Mouse (Mus musculus): ENCODE measurements around the gene Amotl1.
"Not testable (repeated sequence)": the region's sequence is repeated elsewhere in the genome, so short reads cannot be mapped to it uniquely, and the experiment has no call there.

The Amotl1 gene

DNA sequence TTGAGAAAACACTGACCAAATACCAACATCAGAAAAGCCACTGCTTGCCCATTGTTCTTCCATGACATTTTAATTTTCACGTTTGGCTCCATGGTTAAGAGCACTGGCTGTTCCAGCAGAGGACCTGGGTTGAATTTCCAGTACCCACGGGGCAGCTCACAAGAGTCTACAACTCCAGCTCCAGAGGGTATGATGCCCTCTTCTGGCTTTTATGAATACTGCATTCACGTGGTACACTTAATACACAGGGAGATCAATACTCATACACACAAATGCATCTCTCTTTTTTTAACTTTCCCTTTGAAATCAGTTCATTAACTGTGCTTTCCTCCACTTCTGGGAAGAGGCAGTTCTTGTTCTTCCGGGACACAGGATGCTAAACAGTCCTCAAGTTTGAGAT lies 41.4 kb downstream of the Amotl1 start:
- DNase-seq = no peak

DNA sequence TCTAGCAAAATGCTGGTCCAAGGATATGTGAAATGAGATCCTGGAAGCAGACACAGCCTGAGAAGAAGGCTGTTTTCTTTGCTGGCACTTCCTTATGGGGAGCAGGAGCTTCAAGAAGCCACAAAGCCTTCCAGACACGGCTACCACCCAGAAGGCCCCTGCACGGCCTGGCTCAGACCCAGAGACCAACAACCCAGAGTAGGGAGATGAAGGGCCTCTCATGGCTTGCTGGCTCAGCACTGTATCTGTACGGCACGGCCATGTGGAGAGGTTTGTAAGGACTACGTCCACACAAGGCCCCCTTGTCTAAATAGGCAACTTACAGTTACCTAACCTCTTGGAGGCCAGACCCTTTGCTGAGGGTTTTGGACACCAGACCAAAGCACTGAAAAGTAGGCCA lies 45.1 kb downstream of the Amotl1 start:
- DNase-seq = peak; percentile 61

DNA sequence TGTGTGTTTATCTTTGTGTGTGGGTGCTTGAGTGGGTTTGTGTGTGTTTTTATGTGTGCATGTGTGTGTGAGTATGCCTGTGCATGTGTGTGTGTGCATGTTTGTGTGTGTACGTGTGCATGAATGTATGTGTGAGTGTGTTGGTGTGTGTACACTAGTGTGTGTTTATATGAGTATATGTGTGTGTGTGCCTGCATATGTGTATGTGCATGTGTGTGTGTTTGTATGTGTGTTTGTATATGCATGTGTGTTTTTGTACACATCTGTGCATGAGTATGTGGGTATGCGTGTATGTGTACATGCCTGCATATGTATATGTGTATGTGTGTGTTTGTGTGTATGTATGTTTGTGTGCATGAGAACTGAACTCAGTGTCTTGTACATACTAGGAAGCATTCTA lies 46.7 kb downstream of the Amotl1 start:
- no peak for DNase-seq

- no peak for DNase-seq
These were observed 47.4 kb downstream of the Amotl1 start for GRCm38 (mm10) chr9:14597429-14597828.

GRCm38 (mm10) chr9:14596858-14597257 lies 48.0 kb downstream of the Amotl1 start:
- no peak for DNase-seq

DNA sequence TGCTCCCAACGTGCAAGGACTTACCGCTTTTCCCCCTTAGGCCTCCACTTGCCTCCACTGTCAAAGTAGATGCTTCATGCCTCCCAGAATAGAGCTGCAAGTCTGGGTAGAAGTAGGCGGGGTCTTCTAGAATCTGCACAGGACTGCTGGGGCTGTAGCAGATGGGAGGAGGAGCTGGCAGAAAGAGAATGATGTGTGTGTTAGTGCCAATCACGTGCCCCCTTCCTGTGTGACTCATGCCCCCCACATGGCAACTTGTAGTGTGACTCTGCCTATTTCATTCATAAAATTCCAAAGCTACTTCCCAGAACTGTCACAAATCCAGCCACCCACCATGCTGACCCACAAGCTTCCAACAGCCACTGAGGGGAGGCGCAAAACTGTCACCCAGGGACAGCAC lies 48.4 kb downstream of the Amotl1 start:
- peak; percentile 33 for DNase-seq

DNA sequence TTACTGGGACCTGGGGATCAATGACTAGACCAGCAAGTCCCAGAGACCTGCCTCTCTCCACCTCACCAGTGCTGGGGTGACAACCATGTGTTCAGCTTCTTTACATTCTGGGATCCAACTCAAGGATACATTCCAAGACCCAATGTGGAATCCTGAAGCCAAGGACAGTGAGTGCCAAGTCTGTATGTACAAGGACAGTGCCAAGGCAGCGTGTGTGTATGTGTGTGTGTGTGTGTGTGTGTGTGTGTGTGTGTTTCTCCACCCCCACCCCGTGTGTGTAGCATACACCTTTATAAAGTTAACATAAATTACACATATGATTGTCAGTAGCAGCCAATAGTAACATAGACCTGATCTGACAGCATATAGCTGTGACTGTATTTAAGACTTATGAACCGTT lies 49.0 kb downstream of the Amotl1 start:
- DNase-seq = no peak

GRCm38 (mm10) chr9:14593880-14594279 lies 51.0 kb downstream of the Amotl1 start:
- no peak for DNase-seq

DNA sequence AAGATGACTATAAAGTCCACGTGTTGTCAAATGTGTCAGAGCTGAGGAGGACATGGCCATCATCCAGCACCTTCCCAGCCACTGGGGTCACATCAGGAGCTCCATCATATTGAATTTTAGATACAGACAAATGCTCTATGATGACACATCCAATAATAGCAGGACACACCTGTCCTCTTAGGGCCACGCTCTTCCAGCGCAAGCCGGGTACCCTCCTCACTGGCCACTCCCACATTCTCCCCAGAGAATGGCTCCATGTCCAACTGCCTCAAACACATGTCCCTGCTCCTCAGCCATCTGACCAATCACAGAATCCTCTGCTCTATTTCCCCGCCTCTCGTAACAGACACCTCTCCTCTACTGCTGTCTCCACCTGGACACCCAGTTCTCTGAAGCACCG lies 54.2 kb downstream of the Amotl1 start:
- no peak for DNase-seq

DNA sequence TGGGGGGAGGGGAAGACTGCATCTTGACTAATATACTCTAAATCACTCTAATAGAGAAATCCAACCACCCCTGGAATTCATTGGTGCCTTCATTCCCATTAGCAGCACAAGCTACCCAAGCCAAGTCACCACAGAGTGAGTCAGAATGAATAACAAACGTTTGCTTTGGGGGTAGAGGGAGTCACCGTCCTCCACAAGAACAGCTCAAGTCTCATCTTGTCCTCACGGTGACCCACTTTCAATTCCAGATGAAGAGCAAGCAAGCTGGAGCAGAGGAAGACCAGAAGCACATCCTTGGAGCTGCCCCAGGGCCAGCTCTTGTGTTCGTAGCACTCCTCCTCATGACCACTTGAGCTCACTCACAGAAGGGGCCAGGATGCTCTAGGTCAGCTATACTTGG lies 56.2 kb downstream of the Amotl1 start:
- no peak for DNase-seq

- DNase-seq = no peak
These were observed 59.2 kb downstream of the Amotl1 start for GRCm38 (mm10) chr9:14585702-14586101.

DNA sequence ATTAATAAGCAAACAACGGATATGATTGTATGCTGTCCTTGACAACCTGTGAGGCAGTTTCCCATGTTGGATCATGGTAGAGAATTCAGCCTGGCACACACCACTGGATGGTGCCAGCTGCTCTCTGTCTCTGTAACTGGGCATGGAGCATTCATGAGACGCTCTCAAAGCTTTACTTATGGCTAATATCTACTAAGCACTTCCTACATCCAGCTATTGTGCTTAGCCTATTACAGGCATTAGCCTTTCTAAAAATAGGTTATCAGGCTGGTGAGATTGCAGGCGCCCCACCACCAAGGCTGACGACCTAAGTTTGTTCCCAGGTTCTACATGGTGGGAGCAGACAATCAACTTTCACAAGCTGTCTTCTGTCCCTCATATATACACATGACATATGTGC lies 65.9 kb downstream of the Amotl1 start:
- DNase-seq = no peak

- not testable (repeated sequence) for DNase-seq
These were observed 68.5 kb downstream of the Amotl1 start for GRCm38 (mm10) chr9:14576359-14576758.

- DNase-seq = peak; percentile 63
These were observed 70.0 kb downstream of the Amotl1 start for GRCm38 (mm10) chr9:14574760-14575399.

DNA sequence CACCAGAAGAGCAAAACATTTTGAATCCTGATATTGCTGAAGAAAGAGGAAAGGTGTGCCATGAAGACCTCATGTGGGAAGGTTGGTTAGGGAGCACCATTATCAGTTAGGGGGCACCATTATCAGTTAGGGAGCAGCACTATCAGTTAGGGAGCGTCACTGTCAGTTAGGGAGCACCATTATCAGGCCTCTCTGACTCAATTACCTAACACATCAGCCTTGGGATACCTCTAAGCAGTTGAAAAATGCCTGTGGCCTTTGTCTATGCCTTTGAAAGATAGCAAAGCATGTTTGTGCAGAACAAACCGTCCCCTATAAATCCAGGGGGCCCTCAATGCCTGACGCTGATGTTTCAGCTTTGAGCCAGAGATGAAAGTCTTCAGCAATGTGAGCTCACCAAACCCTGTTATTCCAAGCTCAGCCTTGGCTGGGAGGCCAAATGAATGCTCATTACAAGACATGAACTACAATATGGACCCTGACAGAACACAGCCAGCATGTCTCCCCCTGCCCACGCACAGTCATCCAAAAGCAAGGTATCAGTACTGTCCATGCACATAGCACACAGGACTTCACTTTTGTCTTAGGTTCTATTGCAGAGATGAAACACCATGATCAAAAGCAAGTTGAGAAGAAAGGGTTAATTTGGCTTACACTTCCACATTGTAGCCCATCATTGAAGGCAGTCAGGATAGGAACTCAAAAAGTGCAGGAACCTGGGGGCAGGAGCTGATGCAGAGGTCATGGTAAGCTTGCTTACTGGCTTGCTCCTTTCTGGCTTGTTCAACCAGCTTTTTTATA lies 75.5 kb downstream of the Amotl1 start:
- no peak for DNase-seq

DNA sequence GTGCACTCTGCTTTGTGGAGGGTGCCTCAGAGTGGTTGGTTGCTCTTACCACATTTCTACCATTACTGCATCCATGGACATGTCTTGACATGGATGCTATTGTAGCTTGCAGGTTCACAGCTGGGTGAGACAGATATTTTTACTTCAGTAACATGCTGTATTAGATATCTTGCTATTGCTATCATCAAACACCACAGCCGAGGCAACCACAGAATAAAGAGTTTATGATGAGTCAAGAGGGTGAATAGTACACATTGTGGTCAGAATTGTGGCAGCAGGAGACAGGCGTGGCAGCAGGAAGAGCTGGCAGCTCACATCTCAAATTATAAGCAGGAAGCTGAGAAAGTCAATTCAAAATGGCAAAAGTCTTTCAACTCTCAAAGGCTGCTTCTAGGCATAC lies 76.4 kb downstream of the Amotl1 start:
- no peak for DNase-seq

GRCm38 (mm10) chr9:14564486-14564885 lies 80.4 kb downstream of the Amotl1 start:
- no peak for DNase-seq

GRCm38 (mm10) chr9:14563351-14563750 lies 81.5 kb downstream of the Amotl1 start:
- DNase-seq = no peak

DNA sequence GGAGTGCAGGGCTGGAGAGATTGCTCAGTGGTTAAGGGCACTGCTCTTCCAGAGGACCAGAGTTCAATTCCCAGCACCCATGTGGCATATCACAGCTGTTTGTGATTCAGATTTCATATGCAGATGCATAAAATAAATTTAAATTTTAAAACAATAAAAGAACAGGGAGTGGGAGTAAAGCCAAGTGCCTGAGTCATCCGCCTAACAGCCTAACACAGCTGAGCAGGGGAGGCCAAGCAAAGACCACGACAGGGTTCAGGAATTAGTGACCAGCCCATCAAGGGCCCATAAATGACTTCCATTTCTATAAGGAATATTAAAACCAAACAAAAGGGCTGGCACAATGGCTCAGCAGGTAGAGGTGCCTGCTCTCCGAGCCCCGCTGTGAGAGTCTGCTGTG lies 84.3 kb downstream of the Amotl1 start:
- DNase-seq = no peak

GRCm38 (mm10) chr9:14559996-14560395 lies 84.9 kb downstream of the Amotl1 start:
- no peak for DNase-seq

DNA sequence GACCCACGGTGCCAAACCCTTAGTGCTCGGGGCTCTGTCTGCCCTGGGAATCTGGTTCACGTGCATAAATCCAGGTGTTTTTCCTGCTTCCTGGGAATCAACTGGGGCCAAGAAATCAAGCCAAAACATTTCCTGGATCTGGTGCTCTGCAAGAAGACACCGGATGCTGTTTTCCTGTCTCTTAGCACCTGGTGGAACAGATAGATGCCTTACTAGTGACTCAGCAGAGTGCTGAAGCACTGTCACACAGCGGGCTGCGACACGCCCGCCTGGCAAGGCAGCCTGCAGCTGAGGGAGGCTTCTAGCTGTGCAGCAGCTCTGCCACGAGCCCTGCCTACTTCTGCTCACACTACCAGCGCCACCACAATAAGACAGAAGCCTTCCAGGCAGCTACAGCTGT lies 85.4 kb downstream of the Amotl1 start:
- no peak for DNase-seq

DNA sequence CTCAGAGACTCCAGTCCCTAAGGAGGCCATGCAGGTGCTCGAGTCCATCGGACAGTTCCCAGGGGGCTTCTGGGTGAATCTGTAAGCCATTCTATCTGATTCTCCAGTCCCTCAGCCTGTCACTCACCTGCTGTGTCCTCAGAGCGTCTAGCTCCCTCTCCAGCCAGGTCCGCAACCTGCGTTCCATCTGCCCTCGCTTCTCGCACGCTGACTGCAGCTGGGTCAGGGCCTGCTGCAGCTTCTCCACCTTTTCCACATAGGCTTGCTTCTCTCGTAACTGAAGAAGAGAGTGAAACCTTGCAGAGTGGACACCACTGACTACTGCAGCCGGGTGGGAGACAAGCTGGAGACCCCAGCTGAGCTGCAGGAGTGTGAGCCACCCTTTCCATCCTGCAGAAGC lies 86.5 kb downstream of the Amotl1 start:
- no peak for DNase-seq

GRCm38 (mm10) chr9:14548366-14548761 lies 96.5 kb downstream of the Amotl1 start:
- DNase-seq = no peak

GRCm38 (mm10) chr9:14547584-14548365 lies 97.1 kb downstream of the Amotl1 start:
- peak; percentile 60 for DNase-seq
